Comparison of ENCODE assay signal across 13 mouse cellular contexts in the genomic region with DNA sequence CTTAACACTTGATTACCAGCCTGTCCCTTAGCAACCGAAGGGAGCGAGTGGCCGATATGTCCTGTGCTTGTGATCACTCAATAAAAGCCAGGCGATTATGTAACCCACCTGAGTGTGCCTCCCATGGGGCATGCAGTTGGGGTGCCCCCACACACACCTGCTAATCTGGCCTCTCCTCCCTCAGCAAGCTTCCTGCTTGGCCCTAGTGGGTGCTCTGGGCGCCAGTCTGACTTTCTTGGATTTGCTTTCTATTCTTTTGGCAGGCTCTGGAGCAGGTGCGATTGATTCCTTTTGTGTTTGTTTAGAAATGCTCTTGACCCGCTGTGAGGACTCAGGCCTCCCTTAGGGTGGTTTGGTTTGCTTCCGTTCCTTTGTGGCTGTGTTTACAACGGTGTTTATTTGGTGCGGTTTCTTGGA.
A peak's percentile ranks its signal among the peaks of the same experiment; 100 is the strongest.
DNase-seq lines count a peak whose midpoint lies in the region; ATAC-seq and TF ChIP-seq lines count a peak whose summit lies in the region.
"Had no signal": no experiment of that assay in that cellular context is flagged by ENCODE, and none has a peak within 500 bp of the region (broad histone marks: within the 10 kb centered on the region; RNA-seq: fewer than 3 reads in every experiment).

No protein-coding gene starts in this region.

- ATAC-seq in lung, postnatal 0 days = peak; percentile 51

- no peaks in the 10 kb centered on the region for H3K27me3 ChIP-seq in lung, postnatal 0 days (replicated peaks; ENCODE audit: insufficient read depth, low read length)
- H3K27me3 ChIP-seq: forebrain, embryonic 12.5 days; neural tube, embryonic 13.5 days had no signal

- peak; percentile 92 for TF ChIP-seq EP300 in lung, postnatal 0 days (IDR thresholded peaks at IDR 0.05)

- H3K27ac ChIP-seq in lung, postnatal 0 days (ENCODE audit: low read length) = 0 out of 2 replicates have a peak overlapping the region, but pooled peaks have one; percentile 11
- H3K27ac ChIP-seq: forebrain, embryonic 12.5 days; kidney, postnatal 0 days; neural tube, embryonic 13.5 days had no signal

- H3K9ac ChIP-seq in lung, postnatal 0 days (replicated peaks; ENCODE audit: low read depth) = no peak overlapping the region
- H3K9ac ChIP-seq: forebrain, embryonic 12.5 days; neural tube, embryonic 13.5 days had no signal

- H3K9me3 ChIP-seq in lung, postnatal 0 days (ENCODE audit: low read length) = no peaks in the 10 kb centered on the region
- H3K9me3 ChIP-seq: forebrain, embryonic 12.5 days; megakaryocyte, embryonic 14.5 days; neural tube, embryonic 13.5 days had no signal

- H3K36me3 ChIP-seq in lung, postnatal 0 days (ENCODE audit: insufficient read depth, low read length) = no peaks in the 10 kb centered on the region
- H3K36me3 ChIP-seq: forebrain, embryonic 12.5 days; neural tube, embryonic 13.5 days had no signal

- DNase-seq in kidney, adult 9 months = peak; percentile 24
- no peak for DNase-seq in kidney, postnatal 36 days
- peak; percentile 27 for DNase-seq in cerebellum, adult 11 months
- DNase-seq in cerebellum, postnatal 36 days = peak; percentile 20 to 29
- peak; percentile 74 for DNase-seq in lung, postnatal 0 days (ENCODE audit: low spot score)
- no peak for DNase-seq in layer of hippocampus, adult 8-10 months (ENCODE audit: low spot score in 2 of 2)
- no peak for DNase-seq in neural tube, embryonic 10.5 days (ENCODE audit: extremely low spot score, low spot score)
- DNase-seq in kidney, postnatal 10 days = no peak
- DNase-seq: adrenal gland, adult 8-10 months had no signal

- H3K4me3 ChIP-seq in lung, postnatal 0 days (ENCODE audit: low read depth, low read length) = no peak overlapping the region
- H3K4me3 ChIP-seq: forebrain, embryonic 12.5 days; megakaryocyte, embryonic 14.5 days; neural tube, embryonic 13.5 days had no signal

- no peak for TF ChIP-seq CTCF in lung, postnatal 0 days (IDR thresholded peaks at IDR 0.05)

- H3K4me2 ChIP-seq in lung, postnatal 0 days (replicated peaks; ENCODE audit: low read depth, low read length) = no peak overlapping the region
- H3K4me2 ChIP-seq: forebrain, embryonic 12.5 days; neural tube, embryonic 13.5 days had no signal

- peaks cover 15% of the 10 kb centered on the region; the same call in 1 of the 2 replicates for H3K4me1 ChIP-seq in lung, postnatal 0 days (ENCODE audit: insufficient read depth, low read depth, low read length)

- WGBS in lung, postnatal 0 days = 28% methylated on average over 10 of the region's 10 CpGs

Comparison
In these comparisons a context has a peak if more than half of its experiments do, and no peak if none do; other contexts are left out.
1. DNase-seq: peak in kidney, adult 9 months (single experiment), cerebellum, adult 11 months (single experiment), cerebellum, postnatal 36 days (2 of 2) and lung, postnatal 0 days (single experiment); none in kidney, postnatal 36 days (0 of 2), layer of hippocampus, adult 8-10 months (0 of 2), neural tube, embryonic 10.5 days (single experiment) and kidney, postnatal 10 days (single experiment).